Mouse (Mus musculus): ENCODE measurements around the gene Ckap5.

DNA sequence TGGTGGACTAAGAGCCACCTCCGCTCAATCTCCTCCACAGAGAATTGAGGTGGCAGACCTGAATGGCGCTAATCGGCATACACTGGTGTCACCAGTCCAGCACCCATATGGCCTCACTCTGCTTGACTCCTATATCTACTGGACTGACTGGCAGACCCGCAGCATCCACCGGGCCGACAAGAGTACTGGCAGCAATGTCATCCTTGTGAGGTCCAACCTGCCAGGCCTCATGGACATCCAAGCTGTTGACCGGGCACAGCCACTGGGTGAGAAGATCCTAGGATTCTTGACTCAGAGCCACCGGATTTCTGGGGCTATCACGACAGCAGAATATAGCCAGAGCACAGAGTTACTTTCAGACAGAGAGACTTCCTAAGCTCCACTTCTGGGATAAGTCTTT lies 32.6 kb upstream of the Ckap5 start:
- no peak for TF ChIP-seq EP300 (IDR thresholded peaks at IDR 0.05; ENCODE audit: low read depth)
- TF ChIP-seq CTCF (IDR thresholded peaks at IDR 0.05; ENCODE audit: low read depth) = no peak

Measured in heart, postnatal 0 days (tissue).